Mouse (Mus musculus): ENCODE measurements around the gene Rsbn1l. TPM values are rescaled to one million over a fixed set of nuclear protein-coding genes. Genes with fewer than 3 reads are reported as not detected.

Rsbn1l gene
- polyA plus RNA-seq, 1 experiment = 6.1 TPM

DNA sequence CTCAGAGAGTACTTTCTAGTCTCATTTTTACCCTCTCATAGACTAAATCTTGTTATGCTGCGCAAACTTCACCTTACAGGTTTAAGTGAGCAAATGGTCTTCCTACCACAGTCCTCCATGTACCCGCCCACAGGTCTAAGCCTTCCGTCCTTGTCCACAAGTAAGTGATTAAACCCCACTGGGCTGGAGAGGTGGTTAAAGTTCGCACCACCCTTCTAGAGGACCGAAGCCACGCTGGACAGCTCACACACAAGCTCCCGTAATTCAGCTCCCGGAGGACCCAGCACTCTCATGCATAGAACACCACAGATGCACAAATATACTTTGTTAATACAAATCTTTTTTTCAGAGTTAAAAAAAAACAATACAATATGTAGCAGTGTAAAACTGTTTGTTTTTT is 30.1 kb upstream of the Rsbn1l start:
- WGBS = 98% methylated on average over 8 of the region's 8 CpGs
- H3K27me3 ChIP-seq (ENCODE audit: control insufficient read depth, insufficient read depth, low read length) = no peaks in the 10 kb centered on the region
- no peak overlapping the region for H3K27ac ChIP-seq (ENCODE audit: insufficient read depth, low read length)
- H3K4me1 ChIP-seq (ENCODE audit: control insufficient read depth, insufficient read depth, insufficient read length) = no peaks in the 10 kb centered on the region
- no peak for DNase-seq (ENCODE audit: low read depth in 1 of 2, low spot score in 2 of 2)
- H3K36me3 ChIP-seq (ENCODE audit: control insufficient read depth, insufficient read depth, low read length) = peaks cover 8% of the 10 kb centered on the region; the same call in 1 of the 2 replicates
- no peak overlapping the region for H3K4me3 ChIP-seq (ENCODE audit: extremely low read depth, insufficient read depth, insufficient read length)
- no peak for TF ChIP-seq POLR2A (IDR thresholded peaks at IDR 0.05; ENCODE audit: low read depth, low read length)

DNA sequence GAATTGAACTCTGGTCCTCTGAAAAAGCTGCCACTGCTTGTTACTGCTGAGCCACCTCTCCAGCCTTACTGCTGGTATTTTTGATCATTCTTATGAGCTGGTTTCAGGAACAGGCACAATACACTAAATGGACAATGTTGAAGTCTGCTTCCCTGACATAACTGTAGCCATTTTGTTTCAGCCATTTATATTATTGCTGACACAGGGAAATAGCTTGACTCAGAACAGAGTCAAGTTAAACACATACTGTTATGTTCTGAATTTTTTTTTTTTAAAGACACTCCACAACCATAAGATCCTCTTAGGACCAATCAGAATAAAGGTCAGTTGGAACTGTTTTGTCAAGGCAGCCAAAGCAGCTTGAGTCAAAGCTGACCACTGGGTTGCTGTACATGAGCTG is 27.3 kb upstream of the Rsbn1l start:
- Histone ChIP-seq H3K27me3 (ENCODE audit: control insufficient read depth, insufficient read depth, low read length) (no peaks in the 10 kb centered on the region), H3K4me3 (ENCODE audit: extremely low read depth, insufficient read depth, insufficient read length) (no peak overlapping the region), H3K27ac (ENCODE audit: insufficient read depth, low read length) (no peak overlapping the region), H3K36me3 (ENCODE audit: control insufficient read depth, insufficient read depth, low read length) (peaks cover 3% of the 10 kb centered on the region; the same call in 1 of the 2 replicates), H3K4me1 (ENCODE audit: control insufficient read depth, insufficient read depth, insufficient read length) (no peaks in the 10 kb centered on the region)
- no peak for DNase-seq (ENCODE audit: low read depth in 1 of 2, low spot score in 2 of 2)
- TF ChIP-seq POLR2A (IDR thresholded peaks at IDR 0.05; ENCODE audit: low read depth, low read length) (no peak), CTCF (IDR thresholded peaks at IDR 0.05; ENCODE audit: extremely low read depth, insufficient read depth, insufficient read length, insufficient replicate concordance) (no peak)

GRCm38 (mm10) chr5:20974690-20975089 is 18.5 kb upstream of the Rsbn1l start:
- 89% methylated on average over 4 of the region's 4 CpGs for WGBS
- Histone ChIP-seq H3K4me3 (ENCODE audit: extremely low read depth, insufficient read depth, insufficient read length) (no peak overlapping the region), H3K36me3 (ENCODE audit: control insufficient read depth, insufficient read depth, low read length) (no peaks in the 10 kb centered on the region), H3K27me3 (ENCODE audit: control insufficient read depth, insufficient read depth, low read length) (no peaks in the 10 kb centered on the region), H3K4me1 (ENCODE audit: control insufficient read depth, insufficient read depth, insufficient read length) (peaks cover 4% of the 10 kb centered on the region; the same call in 1 of the 2 replicates), H3K27ac (ENCODE audit: insufficient read depth, low read length) (no peak overlapping the region)
- DNase-seq (ENCODE audit: low read depth in 1 of 2, low spot score in 2 of 2) = no peak
- TF ChIP-seq POLR2A (IDR thresholded peaks at IDR 0.05; ENCODE audit: low read depth, low read length) (no peak), CTCF (IDR thresholded peaks at IDR 0.05; ENCODE audit: extremely low read depth, insufficient read depth, insufficient read length, insufficient replicate concordance) (no peak)

- TF ChIP-seq CTCF (IDR thresholded peaks at IDR 0.05; ENCODE audit: extremely low read depth, insufficient read depth, insufficient read length, insufficient replicate concordance) (no peak), POLR2A (IDR thresholded peaks at IDR 0.05; ENCODE audit: low read depth, low read length) (no peak)
- Histone ChIP-seq H3K4me1 (ENCODE audit: control insufficient read depth, insufficient read depth, insufficient read length) (peaks cover 4% of the 10 kb centered on the region; the same call in 1 of the 2 replicates), H3K27ac (ENCODE audit: insufficient read depth, low read length) (no peak overlapping the region), H3K27me3 (ENCODE audit: control insufficient read depth, insufficient read depth, low read length) (no peaks in the 10 kb centered on the region), H3K4me3 (ENCODE audit: extremely low read depth, insufficient read depth, insufficient read length) (no peak overlapping the region), H3K36me3 (ENCODE audit: control insufficient read depth, insufficient read depth, low read length) (no peaks in the 10 kb centered on the region)
- DNase-seq (ENCODE audit: low read depth in 1 of 2, low spot score in 2 of 2) = no peak
- 85% methylated on average over 6 of the region's 7 CpGs for WGBS
These were observed 17.8 kb upstream of the Rsbn1l start for GRCm38 (mm10) chr5:20973999-20974398.

GRCm38 (mm10) chr5:20973069-20973468 is 16.9 kb upstream of the Rsbn1l start:
- H3K36me3 ChIP-seq (ENCODE audit: control insufficient read depth, insufficient read depth, low read length) = no peaks in the 10 kb centered on the region
- H3K4me1 ChIP-seq (ENCODE audit: control insufficient read depth, insufficient read depth, insufficient read length) = peaks cover 4% of the 10 kb centered on the region; the same call in 1 of the 2 replicates
- TF ChIP-seq POLR2A (IDR thresholded peaks at IDR 0.05; ENCODE audit: low read depth, low read length) = no peak
- no peak for TF ChIP-seq CTCF (IDR thresholded peaks at IDR 0.05; ENCODE audit: extremely low read depth, insufficient read depth, insufficient read length, insufficient replicate concordance)
- no peak overlapping the region for H3K4me3 ChIP-seq (ENCODE audit: extremely low read depth, insufficient read depth, insufficient read length)
- no peaks in the 10 kb centered on the region for H3K27me3 ChIP-seq (ENCODE audit: control insufficient read depth, insufficient read depth, low read length)
- 19% methylated on average over 5 of the region's 5 CpGs for whole genome bisulfite sequencing
- no peak for DNase-seq (ENCODE audit: low read depth in 1 of 2, low spot score in 2 of 2)
- H3K27ac ChIP-seq (ENCODE audit: insufficient read depth, low read length) = no peak overlapping the region

DNA sequence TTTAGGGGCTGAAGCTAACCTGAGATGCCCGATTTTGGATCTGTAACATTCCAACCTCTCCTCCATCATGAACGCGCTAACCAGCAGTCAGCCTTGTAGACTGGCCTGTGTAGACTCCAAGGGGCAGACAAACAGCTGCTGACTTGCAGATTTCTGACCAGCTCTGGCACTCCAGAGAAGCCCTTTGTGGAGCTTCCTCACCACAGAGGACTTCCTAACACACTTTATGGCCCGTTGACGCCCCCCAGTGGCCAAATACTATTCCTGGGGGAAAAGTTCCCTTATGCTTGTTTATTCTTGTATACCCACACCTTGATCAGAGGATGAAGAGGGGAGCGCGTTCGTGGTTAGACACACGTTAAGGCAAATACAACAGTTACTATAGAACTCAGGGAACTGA is 12.8 kb upstream of the Rsbn1l start:
- H3K27me3 ChIP-seq (ENCODE audit: control insufficient read depth, insufficient read depth, low read length) = no peaks in the 10 kb centered on the region
- peaks cover 7% of the 10 kb centered on the region; the same call in 1 of the 2 replicates for H3K4me1 ChIP-seq (ENCODE audit: control insufficient read depth, insufficient read depth, insufficient read length)
- TF ChIP-seq CTCF (IDR thresholded peaks at IDR 0.05; ENCODE audit: extremely low read depth, insufficient read depth, insufficient read length, insufficient replicate concordance) (peak; percentile 59; the same call in 1 of the 2 replicates), POLR2A (IDR thresholded peaks at IDR 0.05; ENCODE audit: low read depth, low read length) (no peak)
- H3K27ac ChIP-seq (ENCODE audit: insufficient read depth, low read length) = no peak overlapping the region
- H3K36me3 ChIP-seq (ENCODE audit: control insufficient read depth, insufficient read depth, low read length) = no peaks in the 10 kb centered on the region
- DNase-seq (ENCODE audit: low read depth in 1 of 2, low spot score in 2 of 2) = peak; percentile 50 to 75
- no peak overlapping the region for H3K4me3 ChIP-seq (ENCODE audit: extremely low read depth, insufficient read depth, insufficient read length)
- 52% methylated on average over 9 of the region's 9 CpGs for WGBS

- TF ChIP-seq POLR2A (IDR thresholded peaks at IDR 0.05; ENCODE audit: low read depth, low read length) = no peak
- TF ChIP-seq CTCF (IDR thresholded peaks at IDR 0.05; ENCODE audit: extremely low read depth, insufficient read depth, insufficient read length, insufficient replicate concordance) = no peak
- peaks cover 7% of the 10 kb centered on the region; the same call in 1 of the 2 replicates for H3K4me1 ChIP-seq (ENCODE audit: control insufficient read depth, insufficient read depth, insufficient read length)
- no peaks in the 10 kb centered on the region for H3K27me3 ChIP-seq (ENCODE audit: control insufficient read depth, insufficient read depth, low read length)
- DNase-seq (ENCODE audit: low read depth in 1 of 2, low spot score in 2 of 2) = peak in 1 of 2 experiments; percentile 18
- H3K36me3 ChIP-seq (ENCODE audit: control insufficient read depth, insufficient read depth, low read length) = no peaks in the 10 kb centered on the region
- H3K27ac ChIP-seq (ENCODE audit: insufficient read depth, low read length) = no peak overlapping the region
- WGBS = 66% methylated on average over 9 of the region's 9 CpGs
- no peak overlapping the region for H3K4me3 ChIP-seq (ENCODE audit: extremely low read depth, insufficient read depth, insufficient read length)
These were observed 12.3 kb upstream of the Rsbn1l start for GRCm38 (mm10) chr5:20968493-20968892.

All from spleen, adult 2 months (tissue).